Mouse (Mus musculus) small intestine, adult 2 months (tissue): ENCODE measurements around the gene Ceacam10.

Experiments
- CTCF ChIP-seq: fragments of 200-500 bp; IDR thresholded peaks from 2 replicates; pipeline ENCODE4 v1.5.1; 2012; ENCODE audit warnings: low read depth, mild to moderate bottlenecking, control low read depth, inconsistent platforms, low read length, moderate library complexity, mixed read lengths; ENCODE audit not compliant: insufficient replicate concordance, insufficient read length; ENCODE audit errors: extremely low read depth
- POLR2A ChIP-seq: fragments of 200-500 bp; IDR thresholded peaks from 2 replicates; pipeline ENCODE4 v1.6.1; 2012; ENCODE audit warnings: low read depth, mild to moderate bottlenecking, control low read depth, inconsistent platforms, low read length, moderate library complexity

- no peak for TF ChIP-seq CTCF
- TF ChIP-seq POLR2A = no peak
These were observed 15.8 kb upstream of the Ceacam10 start for GRCm38 (mm10) chr7:24761161-24761560.
